Mouse (Mus musculus) spleen, postnatal 10 days (tissue): ENCODE measurements around the gene Cep104.
A peak's percentile ranks its signal among the peaks of the same experiment; 100 is the strongest.

Source experiments
- DNase-seq, 2 experiments: peaks; one replicate each; pipeline ENCODE4 v3.0.0; 2021 to 2022; ENCODE audit warnings: low spot score in 2 of 2

Cep104 gene

GRCm38 (mm10) chr4:153993505-153993904 lies 18.5 kb downstream of the Cep104 start:
- no peak for DNase-seq

- DNase-seq: no peak
These were observed 30.5 kb downstream of the Cep104 start for GRCm38 (mm10) chr4:154005488-154005887.

DNA sequence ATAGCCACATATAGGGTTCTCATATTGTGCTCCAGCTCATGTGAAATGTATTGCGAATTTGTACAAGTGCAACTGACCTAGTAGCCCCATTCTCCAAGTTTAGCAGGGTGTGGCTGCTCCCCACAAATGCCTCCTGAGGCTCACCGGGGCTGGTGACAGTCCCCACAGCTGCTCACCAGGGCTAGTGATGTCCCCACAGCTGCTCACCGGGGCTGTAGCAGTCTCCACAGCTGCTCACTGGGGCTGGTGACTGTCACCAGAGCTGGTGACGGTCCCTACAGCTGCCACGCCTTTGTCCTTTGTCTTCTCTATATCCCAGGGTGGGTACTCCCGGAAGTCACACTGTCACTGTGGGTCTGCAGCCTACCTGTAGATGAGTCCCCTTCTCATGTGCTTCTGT lies 31.3 kb downstream of the Cep104 start:
- DNase-seq: no peak

DNA sequence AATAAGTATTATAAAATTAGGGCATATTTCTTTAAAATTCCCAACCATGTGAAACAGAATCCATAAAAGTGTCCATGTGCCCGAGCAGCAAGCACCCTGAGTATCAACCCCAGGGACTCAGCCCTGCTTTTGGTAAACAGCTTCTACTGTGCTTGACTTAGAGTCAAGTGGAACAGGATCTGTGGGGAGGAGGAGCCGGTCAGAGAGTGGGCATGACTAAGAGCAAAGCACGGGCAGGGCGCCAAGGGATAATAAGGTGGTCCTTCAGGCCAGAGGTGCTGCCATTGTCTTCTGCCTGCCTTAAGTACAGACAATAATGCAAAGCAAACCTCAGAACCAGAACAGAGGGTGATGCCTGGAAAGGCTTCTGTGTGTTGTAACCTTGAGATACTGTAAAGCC lies 32.8 kb downstream of the Cep104 start:
- DNase-seq: no peak

DNA sequence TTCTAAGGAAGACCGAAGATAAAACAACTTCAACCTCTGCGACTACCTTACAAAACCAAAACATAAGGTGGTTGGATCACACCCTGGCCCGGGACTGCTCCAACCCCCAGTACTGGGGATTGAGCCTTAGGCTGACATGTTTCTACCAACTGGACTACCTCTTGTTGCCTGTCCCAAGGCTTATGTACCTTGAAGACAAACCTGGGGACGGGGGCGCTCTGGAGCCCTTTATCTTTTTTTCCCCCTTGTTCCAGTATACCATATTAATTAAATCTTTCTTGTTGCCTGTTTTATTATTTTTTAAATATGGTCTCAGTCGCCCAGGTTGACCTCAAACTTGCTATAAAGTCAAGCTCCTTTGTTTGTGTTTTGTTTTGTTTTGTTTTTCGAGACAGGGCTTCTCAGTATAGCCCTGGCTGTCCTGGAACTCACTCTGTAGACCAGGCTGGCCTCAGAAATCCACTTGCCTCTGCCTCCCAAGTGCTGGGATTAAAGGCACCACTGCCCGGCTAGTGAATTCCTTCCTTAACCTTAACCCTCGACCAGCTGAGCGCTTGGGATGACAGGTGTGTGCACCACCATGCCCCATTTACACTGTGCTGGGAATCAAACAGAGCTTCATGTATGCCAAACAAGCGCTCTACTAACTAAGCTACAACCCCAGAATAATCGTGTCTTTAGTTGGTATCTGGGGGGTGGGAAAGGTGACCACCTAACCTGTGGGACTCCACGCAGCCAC lies 36.1 kb downstream of the Cep104 start:
- DNase-seq: no peak

GRCm38 (mm10) chr4:154011646-154012089 lies 36.7 kb downstream of the Cep104 start, which contains the start of gene Lrrc47:
Lrrc47 (plus strand) TSS chr4:154011731.
- DNase-seq: peak; percentile 74 to 82

DNA sequence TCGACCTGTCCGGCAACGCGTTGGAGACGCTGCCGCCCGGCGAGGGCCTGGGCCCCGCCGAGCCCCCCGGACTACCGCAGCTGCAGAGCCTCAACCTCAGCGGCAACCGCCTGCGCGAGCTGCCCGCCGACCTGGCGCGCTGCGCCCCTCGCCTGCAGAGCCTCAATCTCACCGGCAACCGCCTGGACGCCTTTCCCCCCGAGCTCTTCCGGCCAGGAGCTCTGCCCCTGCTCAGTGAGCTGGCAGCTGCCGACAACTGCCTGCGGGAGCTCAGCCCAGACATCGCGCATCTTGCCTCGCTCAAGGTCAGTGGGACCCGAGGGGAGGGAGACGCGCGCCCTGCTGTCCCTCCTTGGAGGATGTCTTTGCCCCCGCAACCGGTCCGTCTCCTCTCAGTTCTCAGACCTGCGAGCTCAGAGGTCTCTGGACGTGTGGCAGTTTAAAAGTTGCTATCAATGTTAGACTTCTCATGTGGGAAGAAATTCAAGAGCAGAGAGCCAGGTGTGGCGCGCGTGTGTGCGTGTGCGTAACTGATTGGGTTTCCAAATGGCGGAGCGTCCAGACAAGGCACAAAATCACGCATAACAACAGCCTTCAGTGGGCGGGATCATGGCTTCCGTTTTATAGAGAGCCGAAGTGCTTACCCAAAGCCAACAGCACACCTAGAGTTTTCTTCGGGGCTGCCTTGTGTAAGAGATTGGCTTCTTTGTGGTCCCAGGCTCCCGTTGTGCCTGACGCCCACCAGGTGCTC lies 37.3 kb downstream of the Cep104 start:
- DNase-seq: peak; percentile 26 to 43

GRCm38 (mm10) chr4:154015476-154015875 lies 40.5 kb downstream of the Cep104 start:
- DNase-seq: no peak

- DNase-seq: peak; percentile 51 to 75
These were observed 44.6 kb downstream of the Cep104 start for GRCm38 (mm10) chr4:154019571-154019970.

DNA sequence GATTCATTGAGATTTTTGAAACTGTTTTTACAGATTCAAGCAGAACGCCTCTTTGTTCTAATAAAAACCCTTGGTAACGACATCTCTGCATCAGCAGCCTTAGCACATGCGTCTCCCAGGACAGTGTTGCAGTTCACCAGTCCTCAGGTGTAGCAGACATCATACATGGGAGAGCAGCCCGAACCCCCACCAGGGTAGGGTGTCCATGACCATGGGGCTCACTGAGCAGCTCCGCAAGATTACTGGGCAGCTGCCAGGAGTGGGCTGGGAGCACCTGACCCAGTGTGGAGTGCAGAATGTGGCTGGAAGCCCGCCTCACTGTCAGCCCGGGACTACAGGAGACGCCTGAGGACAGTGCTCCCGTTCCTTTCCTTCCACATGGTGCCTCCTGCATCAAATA lies 46.4 kb downstream of the Cep104 start:
- DNase-seq: no peak

- DNase-seq: peak in 1 of 2 experiments; percentile 15
These were observed 47.4 kb downstream of the Cep104 start for GRCm38 (mm10) chr4:154022407-154022806.

DNA sequence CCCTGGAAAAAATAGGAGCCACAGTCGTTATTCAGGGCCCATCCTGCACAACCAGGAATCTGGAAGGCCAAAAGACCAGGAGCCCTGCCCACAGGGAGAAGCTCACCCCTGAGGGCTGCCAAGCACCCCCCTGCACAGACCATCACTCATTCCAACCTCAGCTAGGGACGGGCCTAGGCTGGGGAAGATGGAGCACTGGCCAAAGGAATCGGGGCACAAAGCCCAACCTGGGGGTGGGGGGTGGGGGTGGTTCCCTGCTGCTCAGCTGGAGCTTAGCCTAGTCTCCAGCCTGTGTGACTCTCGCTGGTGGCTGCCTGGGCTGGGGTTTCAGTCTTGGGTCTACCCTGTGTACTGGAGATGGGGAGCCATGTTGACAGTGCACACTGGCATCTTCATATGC lies 47.9 kb downstream of the Cep104 start:
- no peak for DNase-seq

GRCm38 (mm10) chr4:154023754-154024601 lies 49.0 kb downstream of the Cep104 start:
- peak; percentile 59 to 66 for DNase-seq

GRCm38 (mm10) chr4:154024729-154025521 lies 49.9 kb downstream of the Cep104 start:
- peak; percentile 37 to 53 for DNase-seq

- DNase-seq: peak; percentile 71 to 81
These were observed 50.8 kb downstream of the Cep104 start, which contains the start of gene Smim1 for GRCm38 (mm10) chr4:154025641-154026440. Smim1 (minus strand) TSS chr4:154026230.

GRCm38 (mm10) chr4:154026441-154026761 lies 51.4 kb downstream of the Cep104 start:
- peak in 1 of 2 experiments; percentile 22 for DNase-seq

GRCm38 (mm10) chr4:154028066-154028465 lies 53.1 kb downstream of the Cep104 start:
- no peak for DNase-seq

- DNase-seq: peak in 1 of 2 experiments; percentile 69
These were observed 53.7 kb downstream of the Cep104 start for GRCm38 (mm10) chr4:154028646-154029045.

GRCm38 (mm10) chr4:154037123-154037522 lies 62.1 kb downstream of the Cep104 start:
- no peak for DNase-seq

GRCm38 (mm10) chr4:154042577-154042976 lies 67.6 kb downstream of the Cep104 start, which contains the start of gene Ccdc27:
Ccdc27 (minus strand) TSS chr4:154042677.
- DNase-seq: no peak
